In genomic region chr16:77685651-77686190, GRCm38 (mm10) we compare ENCODE assay signal across 10 mouse cellular contexts.
A peak's percentile ranks its signal among the peaks of the same experiment; 100 is the strongest.
DNase-seq lines count a peak whose midpoint lies in the region; ATAC-seq and TF ChIP-seq lines count a peak whose summit lies in the region.
"Had no signal": no experiment of that assay in that cellular context is flagged by ENCODE, and none has a peak within 500 bp of the region (broad histone marks: within the 10 kb centered on the region; RNA-seq: fewer than 3 reads in every experiment).

No protein-coding gene starts in this region.

- H3K4me3 ChIP-seq in gastrocnemius, adult 2 months = no peak overlapping the region
- H3K4me3 ChIP-seq in forebrain, embryonic 11.5 days (ENCODE audit: low read depth, low read length) = no peak overlapping the region
- H3K4me3 ChIP-seq in heart, embryonic 12.5 days = no peak overlapping the region
- H3K4me3 ChIP-seq: kidney, embryonic 15.5 days had no signal

- no peak for TF ChIP-seq CTCF in gastrocnemius, adult 2 months (IDR thresholded peaks at IDR 0.05)

- 0 out of 2 replicates have a peak, but pooled peaks have one; percentile 51 for ATAC-seq in forebrain, embryonic 11.5 days (replicated peaks; ENCODE audit: low FRiP score)
- no peak for ATAC-seq in heart, embryonic 12.5 days (ENCODE audit: insufficient number of reproducible peaks, low FRiP score)

- H3K9me3 ChIP-seq in forebrain, embryonic 11.5 days (ENCODE audit: control insufficient read depth, low read length) = no peaks in the 10 kb centered on the region
- no peaks in the 10 kb centered on the region for H3K9me3 ChIP-seq in heart, embryonic 12.5 days (replicated peaks)
- H3K9me3 ChIP-seq: kidney, embryonic 15.5 days had no signal

- H3K4me2 ChIP-seq in forebrain, embryonic 11.5 days (ENCODE audit: low read depth, low read length, severe bottlenecking) = no peak overlapping the region
- H3K4me2 ChIP-seq in heart, embryonic 12.5 days = no peak overlapping the region
- H3K4me2 ChIP-seq: kidney, embryonic 15.5 days; lung, embryonic 14.5 days had no signal

- no peak for DNase-seq in gastrocnemius, adult 2 months
- DNase-seq in gastrocnemius, postnatal 10 days = no peak
- peak; percentile 21 for DNase-seq in right cerebral cortex, adult 18-20 months
- DNase-seq in right cerebral cortex, postnatal 36 days (ENCODE audit: low spot score in 2 of 2) = no peak
- no peak for DNase-seq in forebrain, embryonic 11.5 days (ENCODE audit: low spot score)
- DNase-seq in heart, postnatal 25 days (ENCODE audit: low spot score) = no peak
- DNase-seq in heart, adult 8-10 months (ENCODE audit: low spot score) = no peak
- DNase-seq: lung, embryonic 14.5 days had no signal

- intact Hi-C loops in gastrocnemius, adult 2 months (cut with DNase I) = no loop called here
- intact Hi-C loops in heart, postnatal 25 days (cut with DNase I) = no loop called here

- 0 out of 2 replicates have a peak overlapping the region, but pooled peaks have one; percentile 7 for H3K27ac ChIP-seq in gastrocnemius, adult 2 months
- no peak overlapping the region for H3K27ac ChIP-seq in forebrain, embryonic 11.5 days (ENCODE audit: low read depth, low read length)
- no peak overlapping the region for H3K27ac ChIP-seq in heart, embryonic 12.5 days (ENCODE audit: poor library complexity, severe bottlenecking)
- H3K27ac ChIP-seq: kidney, embryonic 15.5 days had no signal

- no peaks in the 10 kb centered on the region for H3K4me1 ChIP-seq in forebrain, embryonic 11.5 days (replicated peaks; ENCODE audit: control insufficient read depth, insufficient read depth, low read length)
- no peaks in the 10 kb centered on the region for H3K4me1 ChIP-seq in heart, embryonic 12.5 days (replicated peaks)
- H3K4me1 ChIP-seq: kidney, embryonic 15.5 days had no signal

- H3K27me3 ChIP-seq in forebrain, embryonic 11.5 days (ENCODE audit: control insufficient read depth, insufficient read depth, low read length) = no peaks in the 10 kb centered on the region
- no peaks in the 10 kb centered on the region for H3K27me3 ChIP-seq in heart, embryonic 12.5 days (replicated peaks)
- H3K27me3 ChIP-seq: kidney, embryonic 15.5 days had no signal

- H3K9ac ChIP-seq in forebrain, embryonic 11.5 days (ENCODE audit: low read length) = no peak overlapping the region
- no peak overlapping the region for H3K9ac ChIP-seq in heart, embryonic 12.5 days
- H3K9ac ChIP-seq: kidney, embryonic 15.5 days; lung, embryonic 14.5 days had no signal

- no peaks in the 10 kb centered on the region for H3K36me3 ChIP-seq in forebrain, embryonic 11.5 days (ENCODE audit: control insufficient read depth, insufficient read depth, low read length)
- no peaks in the 10 kb centered on the region for H3K36me3 ChIP-seq in heart, embryonic 12.5 days
- H3K36me3 ChIP-seq: kidney, embryonic 15.5 days had no signal

- 89% methylated on average over 5 of the region's 5 CpGs for WGBS in forebrain, embryonic 11.5 days
- WGBS in heart, embryonic 12.5 days = 82% methylated on average over 5 of the region's 5 CpGs
